Mouse (Mus musculus): ENCODE measurements around the gene Nt5dc3. TPM values are rescaled to one million over a fixed set of nuclear protein-coding genes. Genes with fewer than 3 reads are reported as not detected.

The Nt5dc3 gene
- total RNA-seq, 2 experiments from 2014 or later: 37.4 to 41.9 TPM

GRCm38 (mm10) chr10:86862496-86862895, 83.7 kb downstream of the Nt5dc3 start:
- no peak for DNase-seq
- intact Hi-C loops (cut with DNase I): no loop called here

GRCm38 (mm10) chr10:86863429-86863828, 84.6 kb downstream of the Nt5dc3 start:
- no peak for DNase-seq
- intact Hi-C loops (cut with DNase I): no loop called here

- intact Hi-C loops (cut with DNase I): no loop called here
Measured at GRCm38 (mm10) chr10:86872121-86872520, 93.3 kb downstream of the Nt5dc3 start.

GRCm38 (mm10) chr10:86872591-86872990, 93.8 kb downstream of the Nt5dc3 start:
- DNase-seq: no peak
- intact Hi-C loops (cut with DNase I): no loop called here

More at GRCm38 (mm10) chr10:86872121-86872520, 93.3 kb downstream of the Nt5dc3 start:
- no peak for DNase-seq

- intact Hi-C loops (cut with DNase I): no loop called here
Measured at GRCm38 (mm10) chr10:86878721-86879120, 99.9 kb downstream of the Nt5dc3 start.

GRCm38 (mm10) chr10:86880071-86880806, 101.4 kb downstream of the Nt5dc3 start:
- DNase-seq: no peak
- intact Hi-C loops (cut with DNase I): no loop called here

More at GRCm38 (mm10) chr10:86878721-86879120, 99.9 kb downstream of the Nt5dc3 start:
- DNase-seq: no peak

GRCm38 (mm10) chr10:86881448-86881847, 102.6 kb downstream of the Nt5dc3 start:
- intact Hi-C loops (cut with DNase I): no loop called here
- no peak for DNase-seq

- no peak for DNase-seq
- intact Hi-C loops (cut with DNase I): no loop called here
Measured at GRCm38 (mm10) chr10:86886434-86886833, 107.6 kb downstream of the Nt5dc3 start.

Other genes with a start within 250 kb of the Nt5dc3 start
- 100 to 1,000 TPM; 245 to 313 TPM for gene Hsp90b1, start 73.5 kb upstream of the Nt5dc3 start, total RNA-seq (2021)
- gene Ttc41, start 73.2 kb upstream of the Nt5dc3 start, total RNA-seq (2021): 1 to 10 TPM; 1.3 to 1.8 TPM
- 10 to 100 TPM; 11.8 to 16.2 TPM for gene Gm49358, start 15.0 kb upstream of the Nt5dc3 start, total RNA-seq (2021)
- under 1 TPM; 0.22 to 0.41 TPM for gene Stab2, start 229.0 kb downstream of the Nt5dc3 start, total RNA-seq (2021)

Measured in heart, postnatal 10 days (tissue).